Mouse (Mus musculus) urinary bladder, adult 18-20 months (tissue): Measurements from ENCODE around the gene Myo10.
"Not testable (repeated sequence)": the region's sequence is repeated elsewhere in the genome, so short reads cannot be mapped to it uniquely, and the experiment has no call there.

Source experiments
- DNase-seq, 2 experiments: peaks; one replicate each; pipeline ENCODE4 v3.0.0; 2022; ENCODE audit warnings: low spot score in 2 of 2, mixed read lengths in 2 of 2

Myo10 gene

DNA sequence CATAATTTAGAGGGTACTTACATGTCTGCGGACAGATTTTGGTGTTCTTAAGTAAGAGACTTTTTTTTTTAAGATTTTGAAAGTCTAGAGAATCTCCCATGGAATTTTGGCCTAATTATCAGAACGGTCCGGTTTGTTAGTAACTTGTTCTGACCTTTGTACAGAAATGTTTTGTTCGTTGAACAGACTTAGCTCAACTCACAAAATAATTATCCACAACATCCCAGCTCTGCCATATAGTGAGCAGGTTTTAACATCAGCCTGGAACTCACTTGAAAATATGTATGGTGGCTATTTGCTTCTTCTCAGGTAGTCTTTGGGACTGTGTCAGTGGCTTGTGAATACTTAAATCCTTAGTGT lies 68.4 kb downstream of the Myo10 start:
- DNase-seq: no peak

- DNase-seq: no peak
Observed at GRCm38 (mm10) chr15:25692254-25692950, 70.1 kb downstream of the Myo10 start.

DNA sequence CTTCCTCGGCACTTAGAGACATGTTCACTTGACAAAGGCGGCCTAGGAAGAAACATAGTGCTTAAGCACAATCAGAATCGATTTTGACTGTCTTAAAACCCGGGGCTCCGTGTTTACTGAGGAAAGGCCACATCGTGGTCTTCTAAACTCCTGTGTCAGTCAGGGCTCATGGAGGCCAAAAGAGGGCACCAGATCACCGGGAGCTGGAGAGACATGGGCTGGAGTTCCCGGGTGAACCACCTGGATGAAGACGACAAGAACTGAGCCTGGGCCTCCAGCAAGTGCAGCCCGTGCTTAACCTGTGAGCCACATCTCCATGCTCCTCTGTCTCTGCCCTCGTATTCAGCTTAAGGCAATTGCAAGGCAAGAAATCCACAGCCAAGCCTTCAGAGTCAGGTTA lies 71.4 kb downstream of the Myo10 start:
- DNase-seq: no peak

GRCm38 (mm10) chr15:25694749-25695148 lies 72.4 kb downstream of the Myo10 start:
- no peak for DNase-seq

- DNase-seq: no peak
Observed at GRCm38 (mm10) chr15:25695253-25695652, 72.9 kb downstream of the Myo10 start.

DNA sequence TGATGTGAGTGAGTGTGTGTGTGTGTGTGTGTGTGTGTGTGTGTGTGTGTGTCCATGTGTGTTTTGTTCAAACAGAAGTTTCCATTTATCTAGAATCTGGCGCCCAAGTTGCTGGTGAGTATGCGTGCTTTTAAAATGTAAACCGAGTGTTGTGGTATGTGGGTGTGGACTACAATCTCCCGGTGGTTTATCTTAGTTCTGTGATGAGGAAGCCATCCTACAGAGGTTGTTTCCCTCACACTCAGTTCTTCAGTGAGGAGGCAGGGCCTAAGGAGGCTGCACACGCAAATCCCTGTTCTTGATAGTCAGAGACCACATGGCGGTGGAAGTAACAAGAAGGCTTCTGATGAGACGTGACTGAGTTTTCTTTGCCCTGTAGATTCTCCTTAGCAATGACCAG lies 73.6 kb downstream of the Myo10 start:
- DNase-seq: no peak

DNA sequence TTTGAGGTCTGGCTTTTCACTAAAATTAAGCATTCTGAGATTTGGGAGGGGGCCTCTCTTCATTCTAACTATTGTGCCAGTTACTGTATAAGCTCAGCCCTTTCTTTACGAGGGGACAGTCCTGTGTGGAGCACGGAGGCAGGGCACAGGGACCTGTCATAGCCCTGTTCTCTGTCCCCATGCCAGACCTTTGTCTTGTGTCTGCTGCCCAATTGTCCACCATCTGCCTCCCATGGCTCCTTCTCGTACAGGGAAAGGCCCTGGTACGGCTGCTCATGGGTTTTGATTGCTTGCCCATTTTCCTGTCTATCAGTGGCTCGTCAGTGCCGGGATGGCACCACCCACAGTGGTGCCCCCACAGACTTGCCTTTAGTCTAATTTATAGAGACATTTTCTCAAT lies 74.3 kb downstream of the Myo10 start:
- DNase-seq: no peak

GRCm38 (mm10) chr15:25699032-25699557 lies 76.8 kb downstream of the Myo10 start:
- no peak for DNase-seq

GRCm38 (mm10) chr15:25702602-25703001 lies 80.3 kb downstream of the Myo10 start:
- no peak for DNase-seq

DNA sequence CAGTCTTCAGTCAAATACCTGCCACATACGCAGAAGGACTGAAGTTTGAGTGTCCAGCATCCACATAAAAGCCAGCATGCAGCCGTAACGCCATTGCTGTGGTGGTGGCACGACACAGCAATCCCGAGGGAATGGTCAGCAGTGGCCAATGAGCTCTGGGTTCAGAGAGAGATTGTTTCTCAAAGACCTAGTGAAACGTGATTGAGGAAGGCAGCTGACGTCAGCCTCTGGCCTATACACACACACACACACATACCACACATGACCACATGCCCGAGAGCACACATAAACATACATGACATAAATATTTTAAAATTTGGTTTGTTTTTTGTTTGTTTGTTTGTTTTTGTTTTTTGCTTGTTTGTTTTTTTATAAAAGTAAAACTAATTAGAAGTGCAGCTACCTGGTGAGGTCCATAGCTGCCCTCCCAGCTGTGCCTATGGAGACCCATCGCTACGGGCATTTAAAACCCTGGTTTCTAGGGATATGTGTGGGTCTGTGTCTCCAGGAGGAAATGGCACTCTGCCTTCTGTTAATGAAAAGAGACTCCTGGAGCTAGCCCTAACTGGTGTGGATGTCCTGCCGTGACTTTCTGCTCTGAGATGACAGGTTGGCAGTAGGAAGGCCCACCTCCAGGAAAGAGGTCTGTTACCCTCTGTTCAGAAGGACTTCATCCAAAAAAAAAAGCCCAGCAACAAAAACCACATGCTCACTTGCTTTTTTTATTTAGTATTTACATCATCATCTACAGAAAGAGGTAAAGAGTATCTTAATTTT lies 82.7 kb downstream of the Myo10 start:
- DNase-seq: no peak

DNA sequence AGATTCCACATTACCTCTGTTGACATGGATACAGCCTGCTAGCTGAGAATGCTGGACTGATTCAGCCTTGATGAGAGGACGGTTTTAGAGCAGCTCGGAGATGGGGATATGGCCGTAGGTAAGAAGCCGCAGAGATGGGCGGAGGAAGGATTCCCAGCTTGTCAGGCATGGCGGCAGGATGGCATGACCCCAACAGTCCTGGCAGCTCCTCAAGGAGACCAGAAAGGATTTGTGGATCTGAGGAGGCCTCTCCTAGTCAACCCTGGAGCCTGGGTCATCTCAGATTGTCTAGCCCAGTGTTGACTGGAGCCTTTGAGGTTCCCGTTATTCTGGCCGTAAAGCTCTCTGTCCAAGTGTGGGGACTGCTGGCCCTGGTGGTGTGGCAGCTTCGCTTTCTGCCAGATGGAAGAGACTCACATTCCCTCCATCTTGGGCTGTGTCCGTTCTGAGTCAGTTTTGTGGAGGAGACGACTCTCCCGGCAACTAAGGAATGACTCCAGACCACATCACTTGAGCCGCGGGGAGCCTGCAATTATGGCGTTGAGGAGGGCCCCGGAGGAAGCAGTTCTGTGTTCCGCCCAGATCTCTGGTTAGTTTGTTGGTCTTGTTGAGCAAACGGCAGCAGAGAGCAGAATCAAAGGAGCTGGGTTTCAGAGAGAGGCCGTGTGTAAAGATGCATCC lies 84.7 kb downstream of the Myo10 start:
- no peak for DNase-seq

DNA sequence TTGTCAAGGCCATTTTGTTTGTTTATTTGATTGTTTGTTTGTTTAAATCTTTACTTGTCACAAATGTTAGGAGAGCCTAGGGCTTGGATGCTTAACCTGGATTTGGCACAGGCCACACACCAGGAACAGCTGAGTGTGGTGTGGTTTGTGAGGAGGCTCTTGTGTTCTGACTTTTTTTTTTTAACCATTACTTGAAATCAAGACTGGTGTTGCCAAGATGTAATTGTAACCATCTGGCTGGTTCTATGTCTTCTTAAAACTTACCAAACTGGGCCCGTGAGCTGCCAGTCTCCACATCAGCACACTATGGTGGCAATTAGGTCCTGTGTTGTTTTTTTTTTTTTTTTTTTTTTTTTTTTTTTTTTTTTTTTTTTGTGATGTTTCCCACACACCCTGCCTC lies 85.6 kb downstream of the Myo10 start:
- DNase-seq: no peak

DNA sequence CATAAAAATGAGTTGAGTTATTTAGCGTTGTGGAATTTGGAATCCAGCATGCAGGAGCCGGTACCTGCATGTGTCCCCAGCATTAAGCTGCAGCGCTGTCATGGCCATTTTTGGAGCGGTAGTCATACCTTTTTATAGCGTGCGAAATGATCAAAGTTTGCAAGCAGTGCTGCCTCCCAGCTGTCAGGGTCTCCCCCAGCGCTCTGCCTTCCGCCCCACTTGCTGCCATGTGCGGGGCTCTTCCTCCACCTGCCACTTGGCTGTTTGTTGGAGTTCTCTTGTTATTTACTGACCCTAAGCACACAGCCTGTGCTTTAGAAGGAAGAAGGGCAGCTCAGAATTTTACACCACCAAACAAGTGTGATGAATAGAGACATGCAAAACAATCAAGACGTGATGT lies 88.6 kb downstream of the Myo10 start:
- DNase-seq: no peak

- DNase-seq: no peak
Observed at GRCm38 (mm10) chr15:25712877-25713276, 90.6 kb downstream of the Myo10 start.

- DNase-seq: no peak
Observed at GRCm38 (mm10) chr15:25713587-25714361, 91.4 kb downstream of the Myo10 start.

- no peak for DNase-seq
Observed at GRCm38 (mm10) chr15:25715218-25715995, 93.1 kb downstream of the Myo10 start.

- DNase-seq: no peak
Observed at GRCm38 (mm10) chr15:25715996-25716395, 93.7 kb downstream of the Myo10 start.

- DNase-seq: peak; percentile 56 to 67
Observed at GRCm38 (mm10) chr15:25717006-25717405, 94.7 kb downstream of the Myo10 start.

GRCm38 (mm10) chr15:25718104-25718503 lies 95.8 kb downstream of the Myo10 start:
- DNase-seq: not testable (repeated sequence)

GRCm38 (mm10) chr15:25719270-25719669 lies 96.9 kb downstream of the Myo10 start:
- DNase-seq: no peak

- DNase-seq: no peak
Observed at GRCm38 (mm10) chr15:25720263-25720662, 97.9 kb downstream of the Myo10 start.
